Mouse (Mus musculus) lung, embryonic 16.5 days (tissue): Measurements from ENCODE around the gene Trim46. TPM values are rescaled to one million over a fixed set of nuclear protein-coding genes. Genes with fewer than 3 reads are reported as not detected.

Experiments
- ATAC-seq: fragments of 200-750 bp; cut with Nextera tagmentation; 2 replicates; pipeline ENCODE4 v1.8.0; 2017; ENCODE audit warnings: low read depth, mild to moderate bottlenecking, moderate library complexity
- H3K27ac ChIP-seq: fragments of 300-500 bp; sonication (generic); 2 replicates; pipeline ENCODE4 v1.5.1; 2014; ENCODE audit warnings: mild to moderate bottlenecking, control low read depth, low read length
- H3K27me3 ChIP-seq: fragments of 300-500 bp; sonication (generic); 2 replicates; pipeline ENCODE4 v1.6.1; 2014; ENCODE audit warnings: low read depth, low read length, mixed read lengths; ENCODE audit not compliant: control insufficient read depth, insufficient read depth
- H3K36me3 ChIP-seq: fragments of 300-500 bp; sonication (generic); 2 replicates; pipeline ENCODE4 v1.6.1; 2014; ENCODE audit warnings: low read length; ENCODE audit not compliant: control insufficient read depth, insufficient read depth
- H3K4me1 ChIP-seq: fragments of 300-500 bp; sonication (generic); replicated peaks from 2 replicates; pipeline ENCODE4 v1.6.1; 2014; ENCODE audit warnings: low read length, mixed read lengths; ENCODE audit not compliant: control insufficient read depth, insufficient read depth
- H3K4me2 ChIP-seq: fragments of 300-500 bp; sonication (generic); 2 replicates; pipeline ENCODE4 v1.6.1; 2014; ENCODE audit warnings: low read depth, low read length, control low read depth
- H3K4me3 ChIP-seq: fragments of 300-500 bp; sonication (generic); 2 replicates; pipeline ENCODE4 v1.5.1; 2014; ENCODE audit warnings: mild to moderate bottlenecking, low read length, control low read depth
- H3K9ac ChIP-seq: fragments of 300-500 bp; sonication (generic); 2 replicates; pipeline ENCODE4 v1.6.1; 2014; ENCODE audit warnings: low read length, control low read depth
- H3K9me3 ChIP-seq: fragments of 300-500 bp; sonication (generic); 2 replicates; pipeline ENCODE4 v1.6.1; 2016; ENCODE audit warnings: low read length; ENCODE audit not compliant: control insufficient read depth
- WGBS: fragments of 180-500 bp; shearing (Covaris S2); extraction: QIAGEN DNeasy Blood & Tissue Kit; methylation state at CpG from one replicate; pipeline ENCODE4 v1.1.7; 2014; 5-methylcytosine and 5-hydroxymethylcytosine counted together
- polyA plus RNA-seq: library from polyadenylated mRNA; unstranded; fragments of >200 nt; fragmentation: Nextera tagmentation; extraction: Ambion mirVana; gene quantifications from 2 replicates; pipeline ENCODE4 v1.2.1, GENCODE M21; 2015

Gene Trim46
- polyA plus RNA-seq, 1 experiment from 2014 or later: 7.7 TPM

DNA sequence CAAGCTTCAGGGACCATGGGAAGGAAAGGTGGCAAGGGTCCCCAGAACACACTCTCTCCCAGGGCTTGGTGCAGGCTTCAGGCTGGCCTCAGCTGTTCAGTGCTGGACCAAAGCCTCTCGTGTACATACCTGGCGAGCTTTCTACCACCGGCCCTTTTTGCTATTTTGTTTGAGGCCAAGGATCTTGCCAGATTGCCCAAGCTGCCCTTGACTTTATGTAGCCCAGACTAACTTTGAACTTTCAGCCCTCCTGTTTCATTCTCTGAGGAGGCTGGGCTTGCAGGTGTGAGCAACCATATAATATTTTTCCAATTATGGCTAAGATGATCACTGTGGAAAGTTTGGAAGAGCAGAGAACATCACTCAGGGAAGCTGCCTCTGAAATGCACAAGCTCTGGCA lies 38.2 kb upstream of the Trim46 start:
- no peak overlapping the region for H3K4me2 ChIP-seq
- no peak overlapping the region for H3K9ac ChIP-seq
- no peak overlapping the region for H3K4me3 ChIP-seq
- no peaks in the 10 kb centered on the region for H3K36me3 ChIP-seq
- ATAC-seq: no peak
- WGBS: 65% methylated on average over 3 of the region's 3 CpGs
- H3K27me3 ChIP-seq: no peaks in the 10 kb centered on the region; the same call in none of the 2 replicates
- no peaks in the 10 kb centered on the region for H3K9me3 ChIP-seq
- peaks cover 20% of the 10 kb centered on the region for H3K4me1 ChIP-seq
- H3K27ac ChIP-seq: no peak overlapping the region

DNA sequence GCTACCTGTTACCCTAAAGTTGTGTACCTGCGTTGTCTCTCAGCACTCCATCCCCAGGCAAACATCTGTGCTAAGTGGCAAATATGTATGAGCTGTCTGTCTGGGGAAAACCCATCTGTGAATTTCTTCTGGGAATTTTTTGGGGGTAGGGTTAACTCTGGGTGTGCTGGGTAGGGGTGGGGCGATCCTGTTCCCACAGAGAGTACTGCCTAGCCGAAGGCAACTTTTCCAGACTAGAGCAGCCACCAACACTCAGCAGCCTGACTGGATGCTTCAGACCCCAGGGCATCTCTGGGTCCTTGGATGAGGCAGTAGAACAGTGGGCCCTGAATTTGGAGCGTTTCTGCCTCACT lies 36.2 kb upstream of the Trim46 start:
- H3K27me3 ChIP-seq: no peaks in the 10 kb centered on the region; the same call in none of the 2 replicates
- ATAC-seq: no peak
- WGBS: 15% methylated on average over 4 of the region's 4 CpGs
- H3K4me2 ChIP-seq: no peak overlapping the region
- no peak overlapping the region for H3K4me3 ChIP-seq
- no peaks in the 10 kb centered on the region for H3K36me3 ChIP-seq
- H3K27ac ChIP-seq: no peak overlapping the region
- peaks cover 20% of the 10 kb centered on the region for H3K4me1 ChIP-seq
- no peak overlapping the region for H3K9ac ChIP-seq
- H3K9me3 ChIP-seq: no peaks in the 10 kb centered on the region

DNA sequence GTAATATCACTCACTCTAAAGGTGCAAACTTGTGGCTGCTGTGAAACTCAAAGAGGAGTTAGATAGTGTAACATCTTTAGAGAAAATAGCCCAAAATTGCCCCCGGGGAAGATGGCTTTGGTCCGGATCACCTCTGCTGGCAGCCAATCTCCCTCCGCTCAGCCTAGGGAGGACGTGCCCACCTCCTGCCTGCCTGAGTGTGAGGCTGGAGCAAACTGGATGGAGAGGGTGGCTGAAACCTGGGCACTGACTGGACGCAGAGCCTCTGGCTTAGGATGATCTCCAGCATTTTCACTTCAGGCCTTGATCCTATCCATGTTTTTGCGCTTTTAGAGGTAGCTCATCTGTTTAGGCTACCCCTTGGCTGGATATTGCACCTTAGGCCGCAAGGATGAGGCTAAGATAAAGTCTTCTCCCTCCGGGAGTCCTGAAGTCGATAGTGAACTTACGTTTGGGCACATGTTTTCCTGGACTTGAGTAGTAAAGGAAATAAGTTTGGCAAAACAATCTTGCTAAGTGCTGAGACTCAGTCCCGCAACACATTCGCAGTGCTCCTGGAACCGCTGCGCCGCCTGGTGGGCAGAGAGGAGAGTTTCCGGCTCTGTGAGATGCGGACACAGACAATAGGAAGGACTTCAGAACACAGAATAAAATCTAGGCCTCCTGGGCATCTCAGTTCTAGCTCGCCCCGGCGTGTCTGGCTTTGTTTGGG lies 35.6 kb upstream of the Trim46 start:
- peak overlapping the region; percentile 94 for H3K4me2 ChIP-seq
- H3K9me3 ChIP-seq: no peaks in the 10 kb centered on the region
- H3K4me3 ChIP-seq: peak overlapping the region; percentile 84
- H3K27me3 ChIP-seq: no peaks in the 10 kb centered on the region; the same call in none of the 2 replicates
- peaks cover 20% of the 10 kb centered on the region for H3K4me1 ChIP-seq
- 8% methylated on average over 20 of the region's 20 CpGs for WGBS
- peak overlapping the region; percentile 98 for H3K27ac ChIP-seq
- H3K36me3 ChIP-seq: no peaks in the 10 kb centered on the region
- ATAC-seq: no peak
- peak overlapping the region; percentile 91 for H3K9ac ChIP-seq

DNA sequence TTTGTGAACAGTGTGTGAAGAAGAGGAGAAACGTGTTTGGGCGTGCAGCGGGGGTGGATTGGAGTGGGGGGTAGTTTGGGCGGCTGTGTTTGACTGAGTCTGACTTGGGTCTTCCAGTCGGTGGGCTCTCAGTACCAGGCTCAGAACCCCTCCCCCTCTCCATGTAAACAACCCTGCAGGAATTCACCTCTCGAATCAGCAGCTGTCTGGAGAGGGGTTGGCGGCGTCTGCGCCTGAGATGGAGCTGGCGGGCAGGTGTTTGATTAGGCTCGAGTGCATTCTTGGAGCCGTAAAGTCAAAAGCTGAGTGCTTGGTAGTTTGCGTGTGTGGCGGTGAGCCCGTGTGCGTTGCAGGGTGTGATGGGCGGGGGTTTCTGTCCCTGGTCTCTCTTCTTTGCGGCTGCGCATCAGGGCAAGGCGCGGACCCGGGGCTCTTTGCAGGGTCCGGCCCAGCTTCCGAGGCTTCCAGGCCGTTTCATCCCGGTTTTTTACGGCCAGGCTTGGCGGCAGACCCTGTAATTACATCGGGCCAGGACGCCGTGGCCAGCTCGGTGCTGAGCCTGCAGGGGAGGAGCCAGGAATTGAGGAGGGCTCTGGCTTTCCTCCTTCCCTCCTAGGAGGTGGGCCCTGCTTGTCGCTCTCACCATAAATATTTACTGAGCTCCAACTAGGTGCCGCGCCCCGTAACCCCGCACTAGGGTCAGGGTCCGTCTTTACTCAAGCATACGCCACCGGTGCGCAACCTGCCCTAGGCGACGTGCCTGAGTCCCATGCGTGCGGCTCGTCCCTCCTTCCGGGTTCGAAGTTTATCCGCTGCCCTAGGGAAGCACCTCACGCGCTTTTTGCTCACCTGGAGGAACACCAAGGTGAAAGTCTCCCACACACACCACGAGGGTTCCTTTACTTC lies 34.8 kb upstream of the Trim46 start, which contains the start of gene Efna1:
Gene Efna1 (minus strand): TSS at position 537 of the 906 bp plus-strand sequence.
- Histone ChIP-seq H3K4me2 (peak within 1 kb of the TSS; percentile 94), H3K4me3 (peak within 1 kb of the TSS; percentile 84), H3K36me3 (peaks cover 4% of the 10 kb centered on the region), H3K9ac (peak within 1 kb of the TSS; percentile 91), H3K27me3 (no peaks in the 10 kb centered on the region; the same call in none of the 2 replicates), H3K27ac (peak within 1 kb of the TSS; percentile 98), H3K4me1 (peaks cover 29% of the 10 kb centered on the region), H3K9me3 (no peaks in the 10 kb centered on the region)
- ATAC-seq: peak; percentile 49
- WGBS: under 1% methylated on average over 52 of the region's 52 CpGs

DNA sequence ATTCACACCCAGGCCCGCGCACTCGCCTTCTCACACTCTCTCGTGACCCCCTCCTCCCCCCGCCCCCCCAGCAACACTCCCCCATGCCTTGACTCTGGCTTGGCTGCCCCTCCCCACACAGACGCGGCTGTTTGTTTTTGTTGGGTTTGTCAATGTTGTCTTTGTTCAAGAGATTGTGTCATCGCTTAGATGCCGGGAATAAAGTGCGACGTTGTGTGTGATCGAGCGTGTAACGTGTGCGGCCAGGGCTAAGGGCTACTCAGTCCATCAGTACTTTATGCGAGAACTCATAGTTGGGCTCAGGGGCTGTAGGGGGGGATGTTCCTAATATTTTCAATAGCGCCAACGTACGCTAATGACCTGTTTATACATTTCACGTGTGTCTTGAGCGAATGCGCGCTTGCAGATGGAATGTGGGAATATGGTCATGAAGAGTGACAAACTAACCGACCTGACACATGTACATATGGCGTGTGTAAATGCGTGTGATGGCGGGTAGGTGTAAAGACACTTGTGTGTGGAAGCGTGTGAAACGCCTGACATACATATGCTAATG lies 34.0 kb upstream of the Trim46 start:
- peak overlapping the region; percentile 94 for H3K4me2 ChIP-seq
- peaks cover 29% of the 10 kb centered on the region for H3K4me1 ChIP-seq
- peak overlapping the region; percentile 98 for H3K27ac ChIP-seq
- H3K9me3 ChIP-seq: no peaks in the 10 kb centered on the region
- peak overlapping the region; percentile 91 for H3K9ac ChIP-seq
- no peaks in the 10 kb centered on the region; the same call in none of the 2 replicates for H3K27me3 ChIP-seq
- ATAC-seq: peak; percentile 15
- peak overlapping the region; percentile 84 for H3K4me3 ChIP-seq
- peaks cover 11% of the 10 kb centered on the region for H3K36me3 ChIP-seq
- under 1% methylated on average over 29 of the region's 29 CpGs for WGBS

DNA sequence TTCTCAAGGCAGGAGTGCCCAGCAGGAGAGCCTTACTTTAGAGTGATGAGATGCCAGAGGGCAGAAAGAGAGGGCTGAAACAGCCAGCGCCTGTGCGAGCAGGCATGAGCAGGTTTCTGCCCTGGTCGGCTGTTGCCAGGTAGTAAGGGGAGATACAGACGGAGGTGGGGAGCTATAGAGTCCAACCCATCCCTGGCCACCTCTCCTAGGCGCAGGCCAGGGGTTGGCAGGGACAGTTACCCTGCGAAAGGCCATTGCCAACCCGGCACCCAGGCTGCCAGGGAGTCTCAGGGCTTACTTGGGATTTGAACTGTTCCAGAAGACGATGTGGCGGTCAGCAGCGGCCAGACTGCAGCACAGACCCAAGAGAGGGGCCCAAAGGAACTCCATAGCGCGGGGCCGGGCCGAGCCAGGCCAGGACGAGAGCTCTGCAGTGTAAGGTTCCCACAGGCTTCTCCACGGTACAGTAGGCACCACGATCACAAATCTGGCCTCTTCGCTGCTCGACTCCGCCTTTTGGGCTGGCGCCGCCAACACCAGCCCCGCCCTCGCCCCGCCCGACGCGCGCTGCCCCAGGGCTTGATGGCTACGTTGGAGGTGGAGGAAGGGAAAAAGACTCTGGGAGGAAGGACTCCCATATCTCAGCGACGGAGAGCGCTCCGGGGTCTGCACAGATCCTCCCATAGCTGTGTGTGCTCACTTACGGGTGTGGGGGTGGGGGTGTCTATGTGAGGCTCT lies 33.2 kb upstream of the Trim46 start:
- peak; percentile 83 for ATAC-seq
- Histone ChIP-seq H3K9ac (peak overlapping the region; percentile 91), H3K36me3 (peaks cover 15% of the 10 kb centered on the region), H3K27me3 (no peaks in the 10 kb centered on the region; the same call in none of the 2 replicates), H3K4me1 (peaks cover 29% of the 10 kb centered on the region), H3K27ac (peak overlapping the region; percentile 98), H3K4me2 (peak overlapping the region; percentile 94), H3K4me3 (peak overlapping the region; percentile 84), H3K9me3 (no peaks in the 10 kb centered on the region)
- WGBS: 3% methylated on average over 35 of the region's 35 CpGs

DNA sequence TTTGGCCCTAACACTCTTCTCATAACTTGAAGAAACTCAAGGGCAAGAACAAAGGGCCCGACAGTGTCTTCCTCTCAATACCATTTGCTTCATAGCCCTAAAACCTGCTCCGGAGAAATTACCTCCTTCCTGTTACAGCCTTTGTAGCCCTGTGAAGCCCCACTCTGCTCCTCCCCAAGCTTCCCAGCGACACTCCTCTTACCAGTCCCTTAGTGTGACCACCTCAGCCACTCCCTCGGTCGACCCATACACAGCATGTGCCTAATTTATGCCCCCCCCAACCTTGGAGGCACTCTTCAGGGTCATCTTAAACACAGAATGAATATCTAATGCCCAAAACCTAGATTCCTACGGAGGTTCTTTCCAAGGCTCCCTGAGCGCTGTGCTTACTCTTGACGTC lies 32.5 kb upstream of the Trim46 start:
- H3K4me3 ChIP-seq: peak overlapping the region; percentile 84
- peaks cover 29% of the 10 kb centered on the region for H3K4me1 ChIP-seq
- H3K4me2 ChIP-seq: peak overlapping the region; percentile 94
- H3K27ac ChIP-seq: peak overlapping the region; percentile 98
- H3K9ac ChIP-seq: peak overlapping the region; percentile 91
- H3K27me3 ChIP-seq: no peaks in the 10 kb centered on the region; the same call in none of the 2 replicates
- H3K36me3 ChIP-seq: peaks cover 15% of the 10 kb centered on the region
- WGBS: 13% methylated on average over 8 of the region's 8 CpGs
- no peak for ATAC-seq
- no peaks in the 10 kb centered on the region for H3K9me3 ChIP-seq

DNA sequence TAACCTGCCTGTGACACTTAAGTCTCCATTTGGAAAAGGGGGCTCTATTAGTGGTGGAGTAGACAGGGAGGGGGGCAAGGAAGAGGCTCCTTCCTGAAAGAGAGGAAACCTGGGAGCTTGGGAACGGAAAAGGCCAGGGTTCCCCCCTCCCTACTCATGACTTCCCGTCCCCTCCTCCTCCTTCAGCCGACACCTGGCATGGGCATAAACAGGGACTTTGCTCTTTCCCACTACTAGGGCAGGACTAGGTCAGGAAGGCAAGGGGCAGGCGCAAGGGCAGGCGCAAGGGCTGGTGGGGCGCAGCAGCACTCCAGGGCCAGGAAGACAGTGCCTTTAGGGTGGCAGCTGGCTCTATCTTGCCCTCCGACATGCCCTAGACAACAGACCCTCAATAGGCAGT lies 32.0 kb upstream of the Trim46 start:
- Histone ChIP-seq H3K36me3 (peaks cover 15% of the 10 kb centered on the region), H3K9ac (peak overlapping the region; percentile 91), H3K9me3 (no peaks in the 10 kb centered on the region), H3K4me2 (peak overlapping the region; percentile 94), H3K27me3 (no peaks in the 10 kb centered on the region; the same call in none of the 2 replicates), H3K4me3 (peak overlapping the region; percentile 84), H3K27ac (peak overlapping the region; percentile 98), H3K4me1 (peaks cover 29% of the 10 kb centered on the region)
- peak; percentile 36 for ATAC-seq
- WGBS: 39% methylated on average over 7 of the region's 7 CpGs
